Mouse (Mus musculus): ENCODE results near the gene Ptges. TPM values are rescaled to one million over a fixed set of nuclear protein-coding genes. Genes with fewer than 3 reads are reported as not detected.
A peak's percentile ranks its signal among the peaks of the same experiment; 100 is the strongest.

Gene Ptges
- polyA plus RNA-seq, 1 experiment from 2014 or later: 4.6 TPM

GRCm38 (mm10) chr2:30862081-30862480 is 67.6 kb downstream of the Ptges start:
- H3K27me3 ChIP-seq: peaks cover 38% of the 10 kb centered on the region
- H3K36me3 ChIP-seq: no peaks in the 10 kb centered on the region
- no peak overlapping the region for H3K9ac ChIP-seq (replicated peaks)
- no peaks in the 10 kb centered on the region for H3K9me3 ChIP-seq
- no peak overlapping the region for H3K27ac ChIP-seq (replicated peaks)
- H3K4me2 ChIP-seq (replicated peaks): no peak overlapping the region
- no peak for ATAC-seq (ENCODE audit: low FRiP score, low read depth)
- WGBS: 66% methylated on average over 3 of the region's 4 CpGs
- H3K4me3 ChIP-seq: no peak overlapping the region
- H3K4me1 ChIP-seq: peaks cover 7% of the 10 kb centered on the region; the same call in 1 of the 2 replicates

DNA sequence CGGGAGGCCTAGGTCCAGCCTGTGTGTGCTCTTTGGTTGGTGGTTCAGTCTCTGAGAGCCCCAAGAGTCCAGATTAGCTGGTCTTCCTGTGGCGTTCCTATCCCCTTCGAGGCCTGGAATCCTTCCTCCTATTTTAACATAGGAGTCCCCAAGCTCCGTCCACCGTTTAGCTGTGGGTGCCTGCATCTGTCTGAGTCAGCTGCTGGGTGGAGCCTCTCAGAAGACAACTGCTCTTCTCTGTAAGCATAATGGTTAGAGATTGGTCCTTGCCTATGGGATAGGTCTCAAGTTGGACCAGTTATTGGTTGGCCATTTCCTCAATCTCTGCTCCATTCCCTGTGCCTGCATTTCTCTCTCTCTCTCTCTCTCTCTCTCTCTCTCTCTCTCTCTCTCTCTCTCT is 69.9 kb downstream of the Ptges start:
- no peaks in the 10 kb centered on the region for H3K36me3 ChIP-seq
- no peak overlapping the region for H3K27ac ChIP-seq (replicated peaks)
- 84% methylated on average over 5 of the region's 5 CpGs for WGBS
- H3K4me3 ChIP-seq: no peak overlapping the region
- no peak overlapping the region for H3K4me2 ChIP-seq (replicated peaks)
- no peak overlapping the region for H3K9ac ChIP-seq (replicated peaks)
- ATAC-seq (ENCODE audit: low FRiP score, low read depth): no peak
- no peaks in the 10 kb centered on the region for H3K9me3 ChIP-seq
- H3K27me3 ChIP-seq: peaks cover 21% of the 10 kb centered on the region
- H3K4me1 ChIP-seq: peaks cover 4% of the 10 kb centered on the region

GRCm38 (mm10) chr2:30857076-30857475 is 72.6 kb downstream of the Ptges start:
- H3K9ac ChIP-seq (replicated peaks): no peak overlapping the region
- ATAC-seq (ENCODE audit: low FRiP score, low read depth): no peak
- no peaks in the 10 kb centered on the region for H3K9me3 ChIP-seq
- H3K4me1 ChIP-seq: peaks cover 16% of the 10 kb centered on the region
- H3K27ac ChIP-seq (replicated peaks): no peak overlapping the region
- H3K4me2 ChIP-seq (replicated peaks): no peak overlapping the region
- H3K4me3 ChIP-seq: no peak overlapping the region
- no peaks in the 10 kb centered on the region for H3K36me3 ChIP-seq
- 62% methylated on average over 6 of the region's 6 CpGs for WGBS
- H3K27me3 ChIP-seq: 0 out of 2 replicates have a peak, but pooled peaks cover 5% of the 10 kb centered on the region

DNA sequence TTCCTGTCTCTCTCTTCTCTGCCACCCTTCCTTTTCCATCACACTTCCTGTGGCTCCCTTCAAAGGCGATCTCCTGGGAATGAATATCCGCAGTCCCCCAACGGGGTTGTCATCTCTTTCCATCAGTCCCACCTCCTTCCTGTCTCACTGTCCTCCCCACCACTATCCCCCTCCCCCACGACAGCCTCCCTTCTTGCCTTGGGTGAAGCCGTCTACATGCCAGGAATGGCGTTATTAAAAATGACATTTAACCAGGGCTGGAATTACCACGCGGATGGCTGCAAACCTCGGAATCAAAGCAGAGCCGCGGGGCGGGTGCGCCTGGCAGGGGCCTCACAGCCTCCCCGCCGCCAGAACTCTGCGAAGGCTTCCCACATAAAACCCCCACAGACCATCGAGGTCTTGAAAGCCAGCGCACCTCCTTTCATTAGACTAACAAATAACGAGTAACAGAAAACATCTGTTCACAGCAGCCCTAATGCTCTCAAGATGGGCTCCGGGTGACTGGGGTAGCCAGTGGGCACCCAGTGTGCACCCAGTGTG is 76.8 kb downstream of the Ptges start:
- no peak overlapping the region for H3K4me3 ChIP-seq
- H3K9me3 ChIP-seq: no peaks in the 10 kb centered on the region
- ATAC-seq (ENCODE audit: low FRiP score, low read depth): no peak
- no peaks in the 10 kb centered on the region for H3K36me3 ChIP-seq
- H3K4me2 ChIP-seq (replicated peaks): no peak overlapping the region
- peaks cover 16% of the 10 kb centered on the region for H3K4me1 ChIP-seq
- 53% methylated on average over 20 of the region's 20 CpGs for WGBS
- no peak overlapping the region for H3K27ac ChIP-seq (replicated peaks)
- no peak overlapping the region for H3K9ac ChIP-seq (replicated peaks)
- H3K27me3 ChIP-seq: 0 out of 2 replicates have a peak, but pooled peaks cover 7% of the 10 kb centered on the region

DNA sequence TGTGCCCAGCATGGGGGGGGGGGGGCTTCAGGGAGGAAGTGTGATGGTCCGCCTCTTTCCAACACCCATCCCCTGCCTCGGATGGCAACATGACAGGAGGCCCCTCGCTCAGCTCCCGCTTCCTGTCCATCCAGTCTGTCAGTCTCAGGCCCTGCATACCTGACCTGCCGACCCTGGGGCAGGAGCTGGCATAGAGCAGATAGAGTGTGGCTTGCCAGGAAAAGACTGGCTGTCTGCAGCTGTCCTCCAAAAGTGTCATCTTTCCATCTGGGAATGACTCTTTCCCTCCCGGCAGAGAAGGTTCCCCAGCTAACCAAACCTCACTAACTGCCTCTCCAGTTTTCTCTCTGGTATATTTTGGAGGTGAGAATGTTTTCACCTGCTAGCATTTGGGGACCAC is 79.1 kb downstream of the Ptges start:
- Histone ChIP-seq H3K27me3 (peaks cover 25% of the 10 kb centered on the region), H3K9ac (replicated peaks) (no peak overlapping the region), H3K4me2 (replicated peaks) (no peak overlapping the region), H3K4me3 (no peak overlapping the region), H3K4me1 (peaks cover 22% of the 10 kb centered on the region), H3K27ac (replicated peaks) (no peak overlapping the region), H3K36me3 (no peaks in the 10 kb centered on the region), H3K9me3 (no peaks in the 10 kb centered on the region)
- no peak for ATAC-seq (ENCODE audit: low FRiP score, low read depth)
- WGBS: 71% methylated on average over 6 of the region's 6 CpGs

DNA sequence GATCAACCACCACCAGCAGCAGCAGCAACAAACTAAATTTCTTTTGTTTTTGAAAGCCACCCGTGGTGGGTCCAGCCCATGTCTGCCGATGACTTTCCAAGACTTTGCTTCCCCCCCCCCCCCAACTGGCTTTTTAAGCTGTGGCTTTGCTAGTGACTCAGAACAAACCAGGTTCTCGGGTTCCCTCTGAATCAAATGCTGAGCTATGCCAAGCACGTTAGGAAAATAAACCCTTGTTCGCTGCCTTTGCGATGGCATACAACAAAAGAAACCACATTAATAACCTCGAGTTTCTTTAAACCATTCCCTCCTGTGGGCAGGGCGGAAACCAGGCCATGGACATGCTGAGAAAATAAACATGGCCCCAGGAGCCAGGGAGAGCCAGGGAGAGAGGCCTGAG is 81.5 kb downstream of the Ptges start:
- Histone ChIP-seq H3K9ac (replicated peaks) (no peak overlapping the region), H3K27ac (replicated peaks) (no peak overlapping the region), H3K36me3 (no peaks in the 10 kb centered on the region), H3K4me1 (peaks cover 26% of the 10 kb centered on the region), H3K9me3 (no peaks in the 10 kb centered on the region), H3K27me3 (peaks cover 47% of the 10 kb centered on the region), H3K4me2 (replicated peaks) (no peak overlapping the region), H3K4me3 (no peak overlapping the region)
- no peak for ATAC-seq (ENCODE audit: low FRiP score, low read depth)
- 65% methylated on average over 8 of the region's 8 CpGs for WGBS

DNA sequence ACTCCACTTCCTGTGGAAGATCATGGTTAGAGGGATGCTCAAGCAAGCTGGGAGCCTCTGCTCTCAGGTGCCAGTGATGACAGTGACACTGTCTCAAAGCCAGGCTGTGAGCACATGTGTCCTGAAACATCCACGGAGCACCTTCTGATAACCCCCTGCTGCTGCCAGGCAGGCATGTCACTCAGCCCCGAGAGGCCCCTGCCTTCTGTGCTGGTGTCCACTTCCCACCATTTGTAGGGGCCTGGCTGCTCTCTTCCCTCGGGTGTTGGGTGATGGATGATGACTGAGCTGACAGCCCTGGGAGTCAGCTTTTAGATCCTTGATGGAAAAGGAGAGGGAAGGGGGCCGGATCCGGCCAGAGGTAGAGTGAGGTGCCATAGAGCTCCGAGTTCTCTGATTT is 82.9 kb downstream of the Ptges start:
- no peaks in the 10 kb centered on the region for H3K9me3 ChIP-seq
- 54% methylated on average over 6 of the region's 6 CpGs for WGBS
- H3K36me3 ChIP-seq: no peaks in the 10 kb centered on the region
- H3K27me3 ChIP-seq: peaks cover 49% of the 10 kb centered on the region
- no peak overlapping the region for H3K27ac ChIP-seq (replicated peaks)
- H3K4me2 ChIP-seq (replicated peaks): no peak overlapping the region
- no peak for ATAC-seq (ENCODE audit: low FRiP score, low read depth)
- H3K4me3 ChIP-seq: 0 out of 2 replicates have a peak overlapping the region, but pooled peaks have one; percentile 3
- H3K4me1 ChIP-seq: peaks cover 15% of the 10 kb centered on the region
- no peak overlapping the region for H3K9ac ChIP-seq (replicated peaks)

- 82% methylated on average over 8 of the region's 8 CpGs for WGBS
Observed at GRCm38 (mm10) chr2:30846236-30846635, 83.4 kb downstream of the Ptges start.

GRCm38 (mm10) chr2:30845152-30846070 is 84.3 kb downstream of the Ptges start:
- under 1% methylated on average over 56 of the region's 80 CpGs for WGBS
- Histone ChIP-seq H3K9me3 (no peaks in the 10 kb centered on the region), H3K4me3 (peak overlapping the region; percentile 52), H3K9ac (replicated peaks) (peak overlapping the region; percentile 54), H3K27me3 (peaks cover 49% of the 10 kb centered on the region), H3K27ac (replicated peaks) (no peak overlapping the region), H3K4me1 (peaks cover 15% of the 10 kb centered on the region), H3K36me3 (no peaks in the 10 kb centered on the region), H3K4me2 (replicated peaks) (peak overlapping the region; percentile 79)
- ATAC-seq (ENCODE audit: low FRiP score, low read depth): no peak

More at GRCm38 (mm10) chr2:30846236-30846635, 83.4 kb downstream of the Ptges start:
- H3K4me3 ChIP-seq: no peak overlapping the region
- H3K9me3 ChIP-seq: no peaks in the 10 kb centered on the region
- no peak for ATAC-seq (ENCODE audit: low FRiP score, low read depth)
- no peak overlapping the region for H3K27ac ChIP-seq (replicated peaks)
- peaks cover 49% of the 10 kb centered on the region for H3K27me3 ChIP-seq
- H3K36me3 ChIP-seq: no peaks in the 10 kb centered on the region
- no peak overlapping the region for H3K9ac ChIP-seq (replicated peaks)
- peak overlapping the region; percentile 79; the same call in 1 of the 2 replicates for H3K4me2 ChIP-seq (replicated peaks)
- H3K4me1 ChIP-seq: peaks cover 15% of the 10 kb centered on the region

DNA sequence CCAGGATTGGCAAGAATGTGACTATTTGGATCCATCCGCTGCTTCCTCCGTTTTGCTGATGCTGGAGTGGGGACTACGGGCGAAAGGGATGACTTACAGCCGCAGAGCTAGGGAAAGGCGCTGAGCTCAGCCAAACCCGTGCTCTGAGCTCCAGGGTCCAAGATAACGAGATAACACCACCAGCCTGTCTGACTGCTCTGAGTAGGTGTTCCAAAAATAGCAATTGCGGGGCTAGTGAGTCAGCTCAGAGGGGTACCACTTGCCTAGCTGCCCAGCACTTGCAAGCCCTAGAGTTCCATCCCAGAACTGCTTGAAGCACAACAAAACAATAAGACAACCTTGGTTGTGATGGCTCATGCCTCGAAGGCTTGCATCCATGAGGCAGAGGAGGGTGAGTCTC is 87.0 kb downstream of the Ptges start:
- peaks cover 15% of the 10 kb centered on the region for H3K4me1 ChIP-seq
- no peak overlapping the region for H3K27ac ChIP-seq (replicated peaks)
- H3K9ac ChIP-seq (replicated peaks): no peak overlapping the region
- H3K4me3 ChIP-seq: no peak overlapping the region
- ATAC-seq (ENCODE audit: low FRiP score, low read depth): no peak
- H3K4me2 ChIP-seq (replicated peaks): no peak overlapping the region
- WGBS: 64% methylated on average over 10 of the region's 10 CpGs
- H3K9me3 ChIP-seq: no peaks in the 10 kb centered on the region
- no peaks in the 10 kb centered on the region for H3K36me3 ChIP-seq
- H3K27me3 ChIP-seq: peaks cover 42% of the 10 kb centered on the region
